14 mouse cellular contexts compared by ENCODE assay signal in genomic region chr8:119788607-119789381, GRCm38 (mm10). TPM values are rescaled to one million over a fixed set of nuclear protein-coding genes. Genes with fewer than 3 reads are reported as not detected.
DNase-seq lines count a peak whose midpoint lies in the region; ATAC-seq and TF ChIP-seq lines count a peak whose summit lies in the region.
"Had no signal": no experiment of that assay in that cellular context is flagged by ENCODE, and none has a peak within 500 bp of the region (broad histone marks: within the 10 kb centered on the region; RNA-seq: fewer than 3 reads in every experiment).

No protein-coding gene starts in this region.

- intact Hi-C loops in left cerebral cortex, adult 2 months (cut with DNase I) = loop anchor here (10.0 kb wide), 1 partner anchor 286 kb away; no protein-coding TSS in a partner anchor

- H3K4me2 ChIP-seq in limb, embryonic 11.5 days (ENCODE audit: low read depth, severe bottlenecking) = no peak overlapping the region
- H3K4me2 ChIP-seq in intestine, embryonic 16.5 days (ENCODE audit: low read depth, low read length) = no peak overlapping the region
- H3K4me2 ChIP-seq: liver, embryonic 15.5 days had no signal

- no peak overlapping the region for H3K4me3 ChIP-seq in limb, embryonic 11.5 days (ENCODE audit: low read depth, low read length)
- H3K4me3 ChIP-seq in limb, embryonic 10.5 days = no peak overlapping the region
- no peak overlapping the region for H3K4me3 ChIP-seq in left cerebral cortex, adult 2 months
- no peak overlapping the region for H3K4me3 ChIP-seq in intestine, embryonic 16.5 days (ENCODE audit: low read length)
- H3K4me3 ChIP-seq: heart, adult 2 months; layer of hippocampus, adult 2 months; liver, embryonic 15.5 days had no signal

- DNase-seq in cerebellum, postnatal 4 days (ENCODE audit: low spot score in 2 of 2) = no peak
- DNase-seq in limb, embryonic 11.5 days (ENCODE audit: low spot score) = no peak
- DNase-seq in limb, embryonic 10.5 days (ENCODE audit: low spot score) = no peak
- DNase-seq in cerebellum, adult 9-10 months = peak; percentile 69
- peak; percentile 5 for DNase-seq in induced T-regulatory cell, adult 2 months (ENCODE audit: low read depth)
- no peak for DNase-seq in left cerebral cortex, adult 2 months (ENCODE audit: extremely low spot score in 1 of 2, low spot score in 2 of 2)
- DNase-seq: adrenal gland, adult 8-10 months; heart, adult 2 months; kidney, adult 9 months; lung, postnatal 4 days had no signal

- 75% methylated on average over 9 of the region's 9 CpGs for WGBS in limb, embryonic 11.5 days
- WGBS in limb, embryonic 10.5 days = 74% methylated on average over 9 of the region's 9 CpGs
- WGBS in intestine, embryonic 16.5 days = 70% methylated on average over 9 of the region's 9 CpGs

- no peaks in the 10 kb centered on the region for H3K36me3 ChIP-seq in limb, embryonic 11.5 days (ENCODE audit: control insufficient read depth, insufficient read depth, low read length)
- no peaks in the 10 kb centered on the region for H3K36me3 ChIP-seq in limb, embryonic 10.5 days
- H3K36me3 ChIP-seq in intestine, embryonic 16.5 days (ENCODE audit: control insufficient read depth, insufficient read depth, low read length) = no peaks in the 10 kb centered on the region
- H3K36me3 ChIP-seq: liver, embryonic 15.5 days had no signal

- H3K27ac ChIP-seq in limb, embryonic 11.5 days (replicated peaks; ENCODE audit: low read depth, low read length) = no peak overlapping the region
- no peak overlapping the region for H3K27ac ChIP-seq in limb, embryonic 10.5 days
- H3K27ac ChIP-seq in left cerebral cortex, adult 2 months = no peak overlapping the region
- no peak overlapping the region for H3K27ac ChIP-seq in intestine, embryonic 16.5 days (ENCODE audit: low read length)
- H3K27ac ChIP-seq: heart, adult 2 months; layer of hippocampus, adult 2 months; liver, embryonic 15.5 days had no signal

- H3K9me3 ChIP-seq in limb, embryonic 11.5 days (ENCODE audit: control insufficient read depth, low read length) = no peaks in the 10 kb centered on the region
- H3K9me3 ChIP-seq in limb, embryonic 10.5 days (replicated peaks) = no peaks in the 10 kb centered on the region
- H3K9me3 ChIP-seq in intestine, embryonic 16.5 days (ENCODE audit: control insufficient read depth, low read length) = no peaks in the 10 kb centered on the region
- H3K9me3 ChIP-seq: liver, embryonic 15.5 days had no signal

- peaks cover 11% of the 10 kb centered on the region for H3K4me1 ChIP-seq in limb, embryonic 11.5 days (ENCODE audit: control insufficient read depth, insufficient read depth, low read length)
- H3K4me1 ChIP-seq in limb, embryonic 10.5 days = peaks cover 46% of the 10 kb centered on the region
- peaks cover 36% of the 10 kb centered on the region for H3K4me1 ChIP-seq in intestine, embryonic 16.5 days (ENCODE audit: control insufficient read depth, insufficient read depth, low read length)

- TF ChIP-seq CTCF in left cerebral cortex, adult 2 months (IDR thresholded peaks at IDR 0.05) = no peak

- H3K9ac ChIP-seq in limb, embryonic 11.5 days (ENCODE audit: low read length) = peak overlapping the region; percentile 13; the same call in 1 of the 2 replicates
- H3K9ac ChIP-seq in intestine, embryonic 16.5 days (ENCODE audit: low read depth, low read length) = no peak overlapping the region
- H3K9ac ChIP-seq: liver, embryonic 15.5 days had no signal

- H3K27me3 ChIP-seq in limb, embryonic 11.5 days (ENCODE audit: control insufficient read depth, insufficient read depth, low read length) = no peaks in the 10 kb centered on the region
- H3K27me3 ChIP-seq in limb, embryonic 10.5 days (ENCODE audit: low read depth, poor library complexity, severe bottlenecking) = peaks cover 16% of the 10 kb centered on the region
- H3K27me3 ChIP-seq in intestine, embryonic 16.5 days (replicated peaks; ENCODE audit: control insufficient read depth, insufficient read depth, low read length) = no peaks in the 10 kb centered on the region
- H3K27me3 ChIP-seq: liver, embryonic 15.5 days had no signal

- peak; percentile 37; the same call in 1 of the 2 replicates for ATAC-seq in cerebellum, adult (ENCODE audit: insufficient number of reproducible peaks, low FRiP score, low TSS enrichment)
- no peak for ATAC-seq in limb, embryonic 11.5 days (ENCODE audit: insufficient number of reproducible peaks, low FRiP score, low TSS enrichment, low read depth)
- ATAC-seq in intestine, embryonic 16.5 days = no peak

RNA-seq across cellular contexts. Expression of gene Tldc1, which starts 10.6 kb away (rescaled TPM):
- 7.0 and 10.3 TPM in 2 replicates for polyA plus RNA-seq in limb, embryonic 11.5 days (2014; fragmentation: Nextera tagmentation; extraction: Ambion mirVana)
- 13.1 and 14.6 TPM in 2 replicates for polyA plus RNA-seq in limb, embryonic 10.5 days (2016; fragmentation: Nextera tagmentation; extraction: Ambion mirVana)
- total RNA-seq in left cerebral cortex, adult 2 months (2021) = 10 to 100 TPM; 13.6 to 13.7 TPM
- 17.8 and 18.1 TPM in 2 replicates for polyA plus RNA-seq in intestine, embryonic 16.5 days (2015; fragmentation: Nextera tagmentation; extraction: Ambion mirVana)

RNA-seq across cellular contexts. Expression of gene Cotl1, which starts 51.5 kb away (rescaled TPM):
- 181 and 197 TPM in 2 replicates for polyA plus RNA-seq in limb, embryonic 11.5 days (2014; fragmentation: Nextera tagmentation; extraction: Ambion mirVana)
- polyA plus RNA-seq in limb, embryonic 10.5 days (2016; fragmentation: Nextera tagmentation; extraction: Ambion mirVana) = 53.2 and 94.6 TPM in 2 replicates
- 10 to 100 TPM; 60.1 to 61.4 TPM for total RNA-seq in left cerebral cortex, adult 2 months (2021)
- polyA plus RNA-seq in intestine, embryonic 16.5 days (2015; fragmentation: Nextera tagmentation; extraction: Ambion mirVana) = 248 and 262 TPM in 2 replicates

Comparison
In these comparisons a context has a peak if more than half of its experiments do, and no peak if none do; other contexts are left out.
1. DNase-seq: peak in cerebellum, adult 9-10 months (single experiment) and induced T-regulatory cell, adult 2 months (single experiment); none in cerebellum, postnatal 4 days (0 of 2), limb, embryonic 11.5 days (single experiment), limb, embryonic 10.5 days (single experiment) and left cerebral cortex, adult 2 months (0 of 2).